Mouse (Mus musculus) ES-Bruce4 (cell line): Measurements from ENCODE around the gene Sdhc.

Experiments used
- CTCF ChIP-seq: IDR thresholded peaks from one replicate; pipeline ENCODE4 v1.8.1; 2011; ENCODE audit warnings: low read depth, low read length
- POLR2A ChIP-seq: IDR thresholded peaks from one replicate; pipeline ENCODE4 v1.8.1; 2011; ENCODE audit warnings: low read length; ENCODE audit not compliant: insufficient read depth

DNA sequence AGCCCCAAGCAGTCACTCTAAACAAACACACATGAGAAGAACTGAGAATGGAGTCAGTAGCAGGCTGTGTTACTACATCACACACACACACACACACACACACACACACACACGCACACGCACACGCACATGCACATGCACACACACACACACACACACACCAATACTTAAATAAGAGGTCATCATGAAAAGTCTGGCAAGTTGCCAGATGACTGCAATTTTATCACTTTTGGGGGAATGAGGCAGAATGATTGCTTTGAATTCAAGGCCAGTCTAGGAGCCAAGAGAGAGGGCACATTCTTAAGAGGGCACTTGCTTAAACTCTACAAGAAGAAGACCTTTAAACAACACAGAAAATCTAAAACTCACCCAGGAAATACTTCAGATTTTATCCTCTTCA, 12.1 kb upstream of the Sdhc start:
- no peak for TF ChIP-seq POLR2A
- no peak for TF ChIP-seq CTCF
